Mouse (Mus musculus) neural tube, embryonic 14.5 days (tissue): Measurements from ENCODE around the gene Mei4. TPM values are rescaled to one million over a fixed set of nuclear protein-coding genes. Genes with fewer than 3 reads are reported as not detected.

Experiments
- ATAC-seq: fragments of 200-750 bp; cut with Nextera tagmentation; 2 replicates; pipeline ENCODE4 v1.8.0; 2017; ENCODE audit warnings: low read depth, mild to moderate bottlenecking, moderate TSS enrichment, moderate library complexity
- H3K27ac ChIP-seq: fragments of 300-500 bp; sonication (generic); 2 replicates; pipeline ENCODE4 v1.5.1; 2014; ENCODE audit warnings: low read depth, mild to moderate bottlenecking, control low read depth, low read length, moderate library complexity, mixed read lengths
- H3K27me3 ChIP-seq: fragments of 300-500 bp; sonication (generic); 2 replicates; pipeline ENCODE4 v1.6.1; 2014; ENCODE audit warnings: low read length; ENCODE audit not compliant: control insufficient read depth, insufficient read depth
- H3K36me3 ChIP-seq: fragments of 300-500 bp; sonication (generic); 2 replicates; pipeline ENCODE4 v1.6.1; 2014; ENCODE audit warnings: low read length, mixed read lengths; ENCODE audit not compliant: control insufficient read depth, insufficient read depth
- H3K4me1 ChIP-seq: fragments of 300-500 bp; sonication (generic); 2 replicates; pipeline ENCODE4 v1.6.1; 2014; ENCODE audit warnings: low read length; ENCODE audit not compliant: control insufficient read depth, insufficient read depth
- H3K4me2 ChIP-seq: fragments of 300-500 bp; sonication (generic); 2 replicates; pipeline ENCODE4 v1.6.1; 2014; ENCODE audit warnings: mild to moderate bottlenecking, low read depth, low read length, control low read depth
- H3K4me3 ChIP-seq: fragments of 300-500 bp; sonication (generic); 2 replicates; pipeline ENCODE4 v1.5.1; 2014; ENCODE audit warnings: low read depth, low read length, control low read depth, mixed read lengths
- H3K9ac ChIP-seq: fragments of 300-500 bp; sonication (generic); replicated peaks from 2 replicates; pipeline ENCODE4 v1.6.1; 2014; ENCODE audit warnings: low read depth, mild to moderate bottlenecking, control low read depth, low read length, mixed read lengths
- H3K9me3 ChIP-seq: fragments of 300-500 bp; sonication (generic); 2 replicates; pipeline ENCODE4 v1.6.1; 2016; ENCODE audit warnings: low read length; ENCODE audit not compliant: control insufficient read depth
- WGBS: fragments of 180-500 bp; shearing (Covaris S2); extraction: QIAGEN DNeasy Blood & Tissue Kit; methylation state at CpG from one replicate; pipeline ENCODE4 v1.1.7; 2014; 5-methylcytosine and 5-hydroxymethylcytosine counted together
- polyA plus RNA-seq: library from polyadenylated mRNA; unstranded; fragments of >200 nt; fragmentation: Nextera tagmentation; extraction: Ambion mirVana; gene quantifications from 2 replicates; pipeline ENCODE4 v1.2.1, GENCODE M21; 2014

Mei4 gene
- polyA plus RNA-seq, 1 experiment from 2014 or later, result 1.1 TPM

GRCm38 (mm10) chr9:81940533-81940932 lies 77.1 kb downstream of the Mei4 start:
- Histone ChIP-seq H3K27ac (no peak overlapping the region), H3K36me3 (no peaks in the 10 kb centered on the region), H3K27me3 (no peaks in the 10 kb centered on the region), H3K4me1 (no peaks in the 10 kb centered on the region), H3K4me3 (no peak overlapping the region), H3K4me2 (no peak overlapping the region), H3K9me3 (no peaks in the 10 kb centered on the region), H3K9ac (no peak overlapping the region)
- no peak for ATAC-seq
- WGBS, result 88% methylated on average over 4 of the region's 4 CpGs

DNA sequence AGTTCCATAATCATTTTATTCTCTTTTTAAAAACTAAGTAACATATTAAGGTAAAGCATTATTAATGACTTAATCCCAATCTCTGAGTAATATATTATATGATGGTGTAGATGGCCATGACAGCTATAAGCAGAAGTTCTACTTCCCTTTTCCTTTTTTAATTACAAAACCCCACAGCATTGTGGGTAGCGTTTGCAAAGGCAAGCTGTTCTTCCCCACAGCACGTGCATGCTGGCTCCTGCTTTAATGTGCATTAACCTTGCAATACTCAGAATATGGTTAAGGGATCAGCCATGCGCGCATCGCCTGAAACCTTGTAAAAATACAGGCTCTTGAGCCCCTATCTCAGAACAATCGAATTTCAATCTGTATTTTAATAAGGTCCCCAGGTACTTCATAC lies 82.2 kb downstream of the Mei4 start:
- H3K27me3 ChIP-seq, result no peaks in the 10 kb centered on the region
- H3K9ac ChIP-seq, result no peak overlapping the region
- no peaks in the 10 kb centered on the region for H3K9me3 ChIP-seq
- no peak for ATAC-seq
- no peak overlapping the region for H3K4me3 ChIP-seq
- H3K27ac ChIP-seq, result no peak overlapping the region
- no peak overlapping the region for H3K4me2 ChIP-seq
- H3K36me3 ChIP-seq, result no peaks in the 10 kb centered on the region
- 79% methylated on average over 6 of the region's 6 CpGs for WGBS
- H3K4me1 ChIP-seq, result no peaks in the 10 kb centered on the region

DNA sequence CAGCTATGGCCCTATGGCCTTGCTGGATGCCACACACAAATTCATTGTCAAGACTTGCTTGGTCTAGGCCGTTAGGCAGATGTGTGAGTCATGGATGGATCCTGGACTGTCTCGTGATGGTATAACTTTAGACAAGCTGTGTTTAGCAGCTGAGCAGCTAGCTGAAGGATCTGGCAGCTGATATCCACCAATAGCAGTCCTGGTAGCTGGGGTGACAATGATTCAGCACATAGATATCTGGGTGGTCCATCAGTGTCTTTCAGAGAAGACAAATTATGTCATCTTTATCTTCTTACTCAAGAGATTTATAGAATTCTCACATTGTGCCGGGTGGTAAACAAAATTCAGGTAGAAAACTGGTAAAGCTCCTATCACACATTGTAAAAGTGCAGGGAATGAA lies 93.4 kb downstream of the Mei4 start:
- no peak for ATAC-seq
- Histone ChIP-seq H3K4me3 (no peak overlapping the region), H3K4me2 (no peak overlapping the region), H3K9ac (no peak overlapping the region), H3K27ac (no peak overlapping the region), H3K4me1 (no peaks in the 10 kb centered on the region), H3K9me3 (no peaks in the 10 kb centered on the region), H3K27me3 (no peaks in the 10 kb centered on the region), H3K36me3 (no peaks in the 10 kb centered on the region)
- 74% methylated on average over 3 of the region's 3 CpGs for WGBS

DNA sequence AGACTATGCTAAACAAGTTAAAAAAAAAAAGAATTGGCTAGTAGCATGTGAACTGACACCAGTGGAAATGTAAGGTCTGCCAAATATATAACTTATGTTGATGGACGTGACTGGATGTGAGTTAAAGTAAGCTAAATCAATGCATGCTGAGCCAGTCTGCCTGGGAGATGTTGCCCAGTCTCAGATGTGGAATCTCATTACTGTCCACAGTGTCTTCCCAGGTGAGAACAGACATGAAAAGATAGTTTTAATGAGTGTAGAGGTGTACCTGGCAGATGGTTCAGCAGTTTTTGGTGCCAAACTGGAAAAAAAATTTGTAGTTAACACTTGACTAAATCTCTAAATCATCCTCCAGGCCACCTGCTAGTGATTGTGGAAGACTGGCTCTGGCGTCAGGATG lies 94.4 kb downstream of the Mei4 start:
- H3K27ac ChIP-seq, result no peak overlapping the region
- H3K36me3 ChIP-seq, result no peaks in the 10 kb centered on the region
- H3K9me3 ChIP-seq, result no peaks in the 10 kb centered on the region
- no peak overlapping the region for H3K4me3 ChIP-seq
- no peaks in the 10 kb centered on the region for H3K4me1 ChIP-seq
- H3K4me2 ChIP-seq, result no peak overlapping the region
- 80% methylated on average over 2 of the region's 2 CpGs for WGBS
- H3K27me3 ChIP-seq, result no peaks in the 10 kb centered on the region
- no peak overlapping the region for H3K9ac ChIP-seq
- ATAC-seq, result no peak

- H3K27me3 ChIP-seq, result no peaks in the 10 kb centered on the region
- no peak for ATAC-seq
- H3K9ac ChIP-seq, result no peak overlapping the region
- H3K27ac ChIP-seq, result no peak overlapping the region
- 88% methylated on average over 1 of the region's 1 CpGs for WGBS
- H3K4me1 ChIP-seq, result no peaks in the 10 kb centered on the region
- H3K4me3 ChIP-seq, result no peak overlapping the region
- no peaks in the 10 kb centered on the region for H3K9me3 ChIP-seq
- no peak overlapping the region for H3K4me2 ChIP-seq
- no peaks in the 10 kb centered on the region for H3K36me3 ChIP-seq
Observed at GRCm38 (mm10) chr9:81966765-81967164, 103.3 kb downstream of the Mei4 start.

GRCm38 (mm10) chr9:81968935-81969334 lies 105.5 kb downstream of the Mei4 start:
- no peak for ATAC-seq
- no peak overlapping the region for H3K9ac ChIP-seq
- H3K9me3 ChIP-seq, result no peaks in the 10 kb centered on the region
- no peaks in the 10 kb centered on the region for H3K4me1 ChIP-seq
- no peaks in the 10 kb centered on the region for H3K27me3 ChIP-seq
- H3K36me3 ChIP-seq, result no peaks in the 10 kb centered on the region
- 49% methylated on average over 2 of the region's 2 CpGs for WGBS
- H3K4me2 ChIP-seq, result no peak overlapping the region
- no peak overlapping the region for H3K27ac ChIP-seq
- no peak overlapping the region for H3K4me3 ChIP-seq

- Histone ChIP-seq H3K9me3 (no peaks in the 10 kb centered on the region), H3K36me3 (no peaks in the 10 kb centered on the region), H3K4me3 (no peak overlapping the region), H3K9ac (no peak overlapping the region), H3K4me1 (no peaks in the 10 kb centered on the region), H3K27ac (no peak overlapping the region), H3K4me2 (no peak overlapping the region), H3K27me3 (no peaks in the 10 kb centered on the region)
- 95% methylated on average over 3 of the region's 3 CpGs for WGBS
- ATAC-seq, result no peak
Observed at GRCm38 (mm10) chr9:81982461-81982860, 119.0 kb downstream of the Mei4 start.

- 67% methylated on average over 3 of the region's 3 CpGs for WGBS
- Histone ChIP-seq H3K4me1 (no peaks in the 10 kb centered on the region), H3K9ac (no peak overlapping the region), H3K9me3 (no peaks in the 10 kb centered on the region), H3K27me3 (no peaks in the 10 kb centered on the region), H3K36me3 (no peaks in the 10 kb centered on the region), H3K27ac (no peak overlapping the region), H3K4me2 (no peak overlapping the region), H3K4me3 (no peak overlapping the region)
- ATAC-seq, result no peak
Observed at GRCm38 (mm10) chr9:82012991-82013390, 149.5 kb downstream of the Mei4 start.

DNA sequence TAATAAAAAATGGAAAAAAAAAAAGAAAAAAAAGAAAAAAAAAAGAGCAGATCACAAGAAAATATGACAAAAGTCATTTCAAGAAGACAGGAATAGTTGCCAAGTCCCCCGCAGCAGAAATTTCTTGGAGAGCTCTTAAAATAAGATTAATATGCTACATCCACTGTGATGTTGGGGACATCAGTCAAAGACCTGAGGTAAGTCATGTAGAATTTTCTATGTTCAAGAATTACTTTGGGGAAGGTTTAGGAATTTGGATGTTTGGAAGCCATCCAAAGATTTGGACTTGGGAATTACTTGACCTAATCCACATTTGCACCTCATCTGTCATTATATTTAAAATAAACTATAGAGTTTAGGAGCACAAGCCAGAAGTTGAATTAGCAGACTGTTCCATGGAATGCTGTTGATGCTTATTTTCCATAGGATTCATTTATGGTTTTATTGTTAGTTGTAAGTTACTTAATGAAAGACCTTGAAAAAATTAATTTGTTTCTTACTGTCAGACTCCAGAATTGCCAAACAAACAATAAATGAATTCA lies 179.1 kb downstream of the Mei4 start:
- Histone ChIP-seq H3K36me3 (no peaks in the 10 kb centered on the region), H3K4me3 (no peak overlapping the region), H3K9ac (no peak overlapping the region), H3K27me3 (no peaks in the 10 kb centered on the region), H3K4me1 (no peaks in the 10 kb centered on the region), H3K4me2 (no peak overlapping the region), H3K9me3 (no peaks in the 10 kb centered on the region), H3K27ac (no peak overlapping the region)
- no peak for ATAC-seq
- 100% methylated on average over 1 of the region's 1 CpGs for WGBS

DNA sequence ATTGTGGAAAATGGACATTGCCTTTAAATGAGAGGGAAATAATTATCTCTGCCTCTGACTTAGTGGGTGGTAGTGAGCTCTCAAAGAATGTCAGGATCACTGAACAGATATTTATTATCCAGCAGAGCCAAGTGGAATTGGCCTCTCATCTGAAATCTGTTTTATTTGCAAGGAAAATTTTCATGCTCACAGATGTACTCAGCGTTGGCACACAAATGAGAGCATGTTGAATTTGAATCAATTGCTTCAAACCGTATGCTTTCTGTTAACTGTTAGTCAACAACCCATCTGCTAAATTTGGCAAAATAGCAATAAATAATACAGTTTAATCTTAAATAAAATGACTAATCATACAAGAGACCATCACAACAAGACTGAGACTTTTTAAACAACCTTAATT lies 181.0 kb downstream of the Mei4 start:
- no peak for ATAC-seq
- H3K4me1 ChIP-seq, result no peaks in the 10 kb centered on the region
- no peak overlapping the region for H3K27ac ChIP-seq
- no peak overlapping the region for H3K4me3 ChIP-seq
- no peaks in the 10 kb centered on the region for H3K27me3 ChIP-seq
- no peak overlapping the region for H3K9ac ChIP-seq
- H3K4me2 ChIP-seq, result no peak overlapping the region
- H3K9me3 ChIP-seq, result no peaks in the 10 kb centered on the region
- no peaks in the 10 kb centered on the region for H3K36me3 ChIP-seq
- 84% methylated on average over 2 of the region's 2 CpGs for WGBS
